8 mouse cellular contexts compared by ENCODE assay signal in genomic region chr15:102103371-102103946, GRCm38 (mm10). TPM values are rescaled to one million over a fixed set of nuclear protein-coding genes. Genes with fewer than 3 reads are reported as not detected.
DNase-seq lines count a peak whose midpoint lies in the region; ATAC-seq and TF ChIP-seq lines count a peak whose summit lies in the region.

No protein-coding gene starts in this region.

- DNase-seq in gastrocnemius, adult 2 months: peak; percentile 72
- DNase-seq in stomach, postnatal 0 days (ENCODE audit: low spot score): no peak
- DNase-seq in layer of hippocampus, postnatal 36 days: no peak
- no peak for DNase-seq in right cerebral cortex, postnatal 25 days

- peaks cover 70% of the 10 kb centered on the region for H3K27me3 ChIP-seq in megakaryocyte, embryonic 14.5 days (replicated peaks)
- no peaks in the 10 kb centered on the region; the same call in 1 of the 2 replicates for H3K27me3 ChIP-seq in intestine, embryonic 16.5 days (replicated peaks; ENCODE audit: control insufficient read depth, insufficient read depth, low read length)
- H3K27me3 ChIP-seq in lung, embryonic 16.5 days (ENCODE audit: control insufficient read depth, insufficient read depth, low read depth, low read length): no peaks in the 10 kb centered on the region
- no peaks in the 10 kb centered on the region for H3K27me3 ChIP-seq in stomach, postnatal 0 days (ENCODE audit: control insufficient read depth, insufficient read depth, low read length)

- H3K9me3 ChIP-seq in megakaryocyte, embryonic 14.5 days: no peaks in the 10 kb centered on the region
- H3K9me3 ChIP-seq in intestine, embryonic 16.5 days (ENCODE audit: control insufficient read depth, low read length): no peaks in the 10 kb centered on the region
- H3K9me3 ChIP-seq in lung, embryonic 16.5 days (ENCODE audit: control insufficient read depth, low read length): no peaks in the 10 kb centered on the region
- no peaks in the 10 kb centered on the region for H3K9me3 ChIP-seq in stomach, postnatal 0 days (ENCODE audit: control insufficient read depth, low read length)

- no peak for TF ChIP-seq CTCF in gastrocnemius, adult 2 months (IDR thresholded peaks at IDR 0.05)
- TF ChIP-seq CTCF in stomach, postnatal 0 days (IDR thresholded peaks at IDR 0.05; ENCODE audit: low read depth): no peak

- peaks cover 2% of the 10 kb centered on the region for H3K36me3 ChIP-seq in megakaryocyte, embryonic 14.5 days (replicated peaks; ENCODE audit: low read length)
- H3K36me3 ChIP-seq in intestine, embryonic 16.5 days (ENCODE audit: control insufficient read depth, insufficient read depth, low read length): 0 out of 2 replicates have a peak, but pooled peaks cover 9% of the 10 kb centered on the region
- H3K36me3 ChIP-seq in lung, embryonic 16.5 days (ENCODE audit: control insufficient read depth, insufficient read depth, low read length): 0 out of 2 replicates have a peak, but pooled peaks cover under 1% of the 10 kb centered on the region
- H3K36me3 ChIP-seq in stomach, postnatal 0 days (ENCODE audit: control insufficient read depth, insufficient read depth, low read length): peaks cover 6% of the 10 kb centered on the region; the same call in 1 of the 2 replicates

- H3K9ac ChIP-seq in intestine, embryonic 16.5 days (ENCODE audit: low read depth, low read length): peak overlapping the region; percentile 80
- peak overlapping the region; percentile 94 for H3K9ac ChIP-seq in lung, embryonic 16.5 days (ENCODE audit: low read length)
- H3K9ac ChIP-seq in stomach, postnatal 0 days (ENCODE audit: low read length): peak overlapping the region; percentile 69

- H3K4me3 ChIP-seq in megakaryocyte, embryonic 14.5 days (replicated peaks): peak overlapping the region; percentile 10
- H3K4me3 ChIP-seq in gastrocnemius, adult 2 months: peak overlapping the region; percentile 87
- peak overlapping the region; percentile 69 for H3K4me3 ChIP-seq in intestine, embryonic 16.5 days (ENCODE audit: low read length)
- H3K4me3 ChIP-seq in lung, embryonic 16.5 days (ENCODE audit: low read length): peak overlapping the region; percentile 66
- peak overlapping the region; percentile 62 for H3K4me3 ChIP-seq in stomach, postnatal 0 days (ENCODE audit: low read depth, low read length)

- H3K4me2 ChIP-seq in intestine, embryonic 16.5 days (ENCODE audit: low read depth, low read length): peak overlapping the region; percentile 96
- peak overlapping the region; percentile 90 for H3K4me2 ChIP-seq in lung, embryonic 16.5 days (ENCODE audit: low read depth, low read length)
- peak overlapping the region; percentile 85 for H3K4me2 ChIP-seq in stomach, postnatal 0 days (replicated peaks; ENCODE audit: low read depth)

- 14% methylated on average over 14 of the region's 14 CpGs for WGBS in intestine, embryonic 16.5 days
- 1% methylated on average over 14 of the region's 14 CpGs for WGBS in lung, embryonic 16.5 days
- 17% methylated on average over 14 of the region's 14 CpGs for WGBS in stomach, postnatal 0 days

- intact Hi-C loops in gastrocnemius, adult 2 months (cut with DNase I): no loop called here

- peaks cover 94% of the 10 kb centered on the region for H3K4me1 ChIP-seq in megakaryocyte, embryonic 14.5 days
- H3K4me1 ChIP-seq in intestine, embryonic 16.5 days (ENCODE audit: control insufficient read depth, insufficient read depth, low read length): peaks cover 73% of the 10 kb centered on the region
- H3K4me1 ChIP-seq in lung, embryonic 16.5 days (replicated peaks; ENCODE audit: control insufficient read depth, insufficient read depth, low read length): peaks cover 83% of the 10 kb centered on the region
- H3K4me1 ChIP-seq in stomach, postnatal 0 days (replicated peaks; ENCODE audit: control insufficient read depth, insufficient read depth): peaks cover 19% of the 10 kb centered on the region

- no peak for ATAC-seq in megakaryocyte, adult 5-6 weeks (ENCODE audit: poor library complexity, severe bottlenecking)
- no peak for ATAC-seq in intestine, embryonic 16.5 days
- peak; percentile 17 for ATAC-seq in lung, embryonic 16.5 days (ENCODE audit: low read depth)
- no peak for ATAC-seq in stomach, postnatal 0 days (ENCODE audit: low FRiP score, low TSS enrichment)

- H3K27ac ChIP-seq in gastrocnemius, adult 2 months: peak overlapping the region; percentile 96
- peak overlapping the region; percentile 96 for H3K27ac ChIP-seq in intestine, embryonic 16.5 days (ENCODE audit: low read length)
- peak overlapping the region; percentile 100 for H3K27ac ChIP-seq in lung, embryonic 16.5 days (ENCODE audit: low read length)
- peak overlapping the region; percentile 93 for H3K27ac ChIP-seq in stomach, postnatal 0 days (replicated peaks)

- no peak for TF ChIP-seq EP300 in stomach, postnatal 0 days (optimal IDR thresholded peaks at IDR 0.05)

RNA-seq across cellular contexts. Expression of gene Tns2, which starts 3.2 kb away (rescaled TPM):
- 0.43 TPM in 1 of 2 replicates, not detected in the other for polyA plus RNA-seq in megakaryocyte, embryonic 14.5 days (2012; ENCODE audit: insufficient read depth, low replicate concordance)
- 0.32 and 1.9 TPM in 2 replicates for total RNA-seq in megakaryocyte, adult 5-6 weeks (2015)
- 0.07 TPM in 1 of 2 replicates, not detected in the other for total RNA-seq in megakaryocyte, adult 5-6 weeks (2017)
- 10 to 100 TPM; 39.1 to 44.1 TPM for total RNA-seq in gastrocnemius, adult 2 months (2021)
- polyA plus RNA-seq in intestine, embryonic 16.5 days (2015; fragmentation: Nextera tagmentation; extraction: Ambion mirVana): 26.4 and 28.6 TPM in 2 replicates
- 68.5 and 72.8 TPM in 2 replicates for polyA plus RNA-seq in lung, embryonic 16.5 days (2015; fragmentation: Nextera tagmentation; extraction: Ambion mirVana)
- polyA plus RNA-seq in stomach, postnatal 0 days (2015; fragmentation: Nextera tagmentation; extraction: Ambion mirVana): 11.9 and 15.5 TPM in 2 replicates
- total RNA-seq in layer of hippocampus, postnatal 36 days (2021): 10 to 100 TPM; 10.7 to 22.0 TPM

RNA-seq across cellular contexts. Expression of gene Eif4b, which starts 29.9 kb away (rescaled TPM):
- 18.2 and 102 TPM in 2 replicates for polyA plus RNA-seq in megakaryocyte, embryonic 14.5 days (2012; ENCODE audit: insufficient read depth, low replicate concordance)
- 78.2 and 82.3 TPM in 2 replicates for total RNA-seq in megakaryocyte, adult 5-6 weeks (2015)
- 199 and 204 TPM in 2 replicates for total RNA-seq in megakaryocyte, adult 5-6 weeks (2017)
- 100 to 1,000 TPM; 187 to 246 TPM for total RNA-seq in gastrocnemius, adult 2 months (2021)
- 112 and 117 TPM in 2 replicates for polyA plus RNA-seq in intestine, embryonic 16.5 days (2015; fragmentation: Nextera tagmentation; extraction: Ambion mirVana)
- 122 and 123 TPM in 2 replicates for polyA plus RNA-seq in lung, embryonic 16.5 days (2015; fragmentation: Nextera tagmentation; extraction: Ambion mirVana)
- polyA plus RNA-seq in stomach, postnatal 0 days (2015; fragmentation: Nextera tagmentation; extraction: Ambion mirVana): 46.5 and 48.4 TPM in 2 replicates
- 100 to 1,000 TPM; 179 to 182 TPM for total RNA-seq in layer of hippocampus, postnatal 36 days (2021)

RNA-seq across cellular contexts. Expression of gene Spryd3, which starts 32.6 kb away (rescaled TPM):
- 9.5 and 25.9 TPM in 2 replicates for polyA plus RNA-seq in megakaryocyte, embryonic 14.5 days (2012; ENCODE audit: insufficient read depth, low replicate concordance)
- total RNA-seq in megakaryocyte, adult 5-6 weeks (2015): 6.1 and 7.5 TPM in 2 replicates
- 20.6 and 22.6 TPM in 2 replicates for total RNA-seq in megakaryocyte, adult 5-6 weeks (2017)
- total RNA-seq in gastrocnemius, adult 2 months (2021): 1 to 10 TPM; 4.4 to 5.8 TPM
- polyA plus RNA-seq in intestine, embryonic 16.5 days (2015; fragmentation: Nextera tagmentation; extraction: Ambion mirVana): 27.5 and 28.0 TPM in 2 replicates
- 21.2 and 22.7 TPM in 2 replicates for polyA plus RNA-seq in lung, embryonic 16.5 days (2015; fragmentation: Nextera tagmentation; extraction: Ambion mirVana)
- polyA plus RNA-seq in stomach, postnatal 0 days (2015; fragmentation: Nextera tagmentation; extraction: Ambion mirVana): 28.5 and 29.0 TPM in 2 replicates
- total RNA-seq in layer of hippocampus, postnatal 36 days (2021): 100 to 1,000 TPM; 141 to 151 TPM

RNA-seq across cellular contexts. Expression of gene Igfbp6, which starts 40.7 kb away (rescaled TPM):
- polyA plus RNA-seq in megakaryocyte, embryonic 14.5 days (2012; ENCODE audit: insufficient read depth, low replicate concordance): 1.2 TPM in 1 of 2 replicates, not detected in the other
- 1.3 TPM in 1 of 2 replicates, not detected in the other for total RNA-seq in megakaryocyte, adult 5-6 weeks (2015)
- total RNA-seq in megakaryocyte, adult 5-6 weeks (2017): not detected in 2 replicates
- total RNA-seq in gastrocnemius, adult 2 months (2021): 10 to 100 TPM; 34.3 to 87.7 TPM
- 11.8 and 11.9 TPM in 2 replicates for polyA plus RNA-seq in intestine, embryonic 16.5 days (2015; fragmentation: Nextera tagmentation; extraction: Ambion mirVana)
- polyA plus RNA-seq in lung, embryonic 16.5 days (2015; fragmentation: Nextera tagmentation; extraction: Ambion mirVana): 25.8 and 34.5 TPM in 2 replicates
- 30.6 and 39.5 TPM in 2 replicates for polyA plus RNA-seq in stomach, postnatal 0 days (2015; fragmentation: Nextera tagmentation; extraction: Ambion mirVana)
- 1 to 10 TPM; 8.2 to 8.9 TPM for total RNA-seq in layer of hippocampus, postnatal 36 days (2021)

RNA-seq across cellular contexts. Expression of gene Soat2, which starts 46.9 kb away (rescaled TPM):
- 0.76 and 3.6 TPM in 2 replicates for polyA plus RNA-seq in megakaryocyte, embryonic 14.5 days (2012; ENCODE audit: insufficient read depth, low replicate concordance)
- total RNA-seq in megakaryocyte, adult 5-6 weeks (2015): 0.78 and 0.82 TPM in 2 replicates
- 0.89 and 1.1 TPM in 2 replicates for total RNA-seq in megakaryocyte, adult 5-6 weeks (2017)
- under 1 TPM in 1 of 2 experiments, not detected in 1; 0.14 TPM for total RNA-seq in gastrocnemius, adult 2 months (2021)
- 25.0 and 31.2 TPM in 2 replicates for polyA plus RNA-seq in intestine, embryonic 16.5 days (2015; fragmentation: Nextera tagmentation; extraction: Ambion mirVana)
- 0.30 and 0.50 TPM in 2 replicates for polyA plus RNA-seq in lung, embryonic 16.5 days (2015; fragmentation: Nextera tagmentation; extraction: Ambion mirVana)
- polyA plus RNA-seq in stomach, postnatal 0 days (2015; fragmentation: Nextera tagmentation; extraction: Ambion mirVana): 5.9 and 6.0 TPM in 2 replicates
- under 1 TPM in 1 of 2 experiments, not detected in 1; 0.23 TPM for total RNA-seq in layer of hippocampus, postnatal 36 days (2021)

Comparison
In these comparisons a context has a peak if more than half of its experiments do, and no peak if none do; other contexts are left out.
1. H3K4me3 ChIP-seq: peak in every context shown above with its lines; median percentile 87 in gastrocnemius, adult 2 months; 69 in intestine, embryonic 16.5 days; 66 in lung, embryonic 16.5 days; 62 in stomach, postnatal 0 days; 10 in megakaryocyte, embryonic 14.5 days.